Comparison of ENCODE assay signal across 8 mouse cellular contexts in the genomic region with DNA sequence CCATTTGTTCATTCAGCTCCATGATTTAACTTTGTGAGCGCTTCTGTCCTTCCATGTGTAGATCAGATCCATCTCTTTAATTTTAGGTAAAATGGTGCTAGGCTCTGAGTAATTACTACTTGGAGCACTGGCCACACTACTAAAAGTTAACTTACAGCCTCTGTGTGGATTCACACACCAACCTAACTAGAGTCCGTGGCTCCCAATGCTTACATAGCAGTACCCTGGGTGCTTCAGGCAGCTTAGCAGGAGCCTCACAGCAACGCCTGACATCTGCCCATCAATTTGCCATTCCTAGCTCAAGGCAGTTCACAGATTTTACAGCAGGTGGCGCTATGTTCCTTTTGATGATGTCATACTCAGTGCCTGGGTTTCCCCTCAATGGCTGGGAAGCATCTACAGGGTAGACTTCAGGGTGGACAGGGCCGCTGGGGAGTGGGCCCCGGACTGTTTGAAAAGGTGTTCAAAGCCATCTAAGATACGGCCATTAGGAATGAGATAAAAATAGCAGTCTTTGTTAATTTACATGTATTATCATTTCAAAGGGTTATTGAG.
DNase-seq lines count a peak whose midpoint lies in the region; ATAC-seq and TF ChIP-seq lines count a peak whose summit lies in the region.

No protein-coding gene starts in this region.

- no peaks in the 10 kb centered on the region for H3K27me3 ChIP-seq in forebrain, embryonic 16.5 days (replicated peaks; ENCODE audit: control insufficient read depth, insufficient read depth, low read length)
- H3K27me3 ChIP-seq in liver, adult 2 months (ENCODE audit: control insufficient read depth, insufficient read depth, low read length): no peaks in the 10 kb centered on the region

- no peaks in the 10 kb centered on the region for H3K4me1 ChIP-seq in forebrain, embryonic 16.5 days (replicated peaks; ENCODE audit: control insufficient read depth, insufficient read depth, low read length)
- H3K4me1 ChIP-seq in liver, adult 2 months (ENCODE audit: control insufficient read depth, insufficient read depth, low read length): no peaks in the 10 kb centered on the region

- H3K4me2 ChIP-seq in forebrain, embryonic 16.5 days (ENCODE audit: low read length): no peak overlapping the region

- no peaks in the 10 kb centered on the region for H3K9me3 ChIP-seq in forebrain, embryonic 16.5 days (ENCODE audit: control insufficient read depth, low read length)

- 38% methylated on average over 7 of the region's 7 CpGs for WGBS in forebrain, embryonic 16.5 days
- 46% methylated on average over 7 of the region's 7 CpGs for WGBS in liver, adult 2 months

- ATAC-seq in forebrain, embryonic 16.5 days: peak; percentile 75

- no peaks in the 10 kb centered on the region for H3K79me2 ChIP-seq in liver, adult 2 months (ENCODE audit: control insufficient read depth, insufficient read depth, low read length)

- no peak overlapping the region for H3K27ac ChIP-seq in forebrain, embryonic 16.5 days (ENCODE audit: low read length)
- H3K27ac ChIP-seq in liver, adult 2 months (replicated peaks; ENCODE audit: insufficient read depth, low read depth, low read length): no peak overlapping the region

- TF ChIP-seq POLR2A in liver, adult 2 months (IDR thresholded peaks at IDR 0.05; ENCODE audit: extremely low read depth, insufficient read depth, low read length): no peak

- peak; percentile 51 for TF ChIP-seq CTCF in liver, adult 2 months (IDR thresholded peaks at IDR 0.05; ENCODE audit: low read depth, low read length)

- H3K36me3 ChIP-seq in forebrain, embryonic 16.5 days (ENCODE audit: control insufficient read depth, insufficient read depth): no peaks in the 10 kb centered on the region
- no peaks in the 10 kb centered on the region for H3K36me3 ChIP-seq in liver, adult 2 months (ENCODE audit: control insufficient read depth, insufficient read depth, low read length)

- no peak overlapping the region for H3K9ac ChIP-seq in forebrain, embryonic 16.5 days (replicated peaks; ENCODE audit: low read depth, low read length)
- H3K9ac ChIP-seq in liver, adult 2 months (ENCODE audit: low read depth, low read length): no peak overlapping the region

- DNase-seq in right cerebral cortex, adult 18-20 months: peak; percentile 32
- no peak for DNase-seq in right cerebral cortex, postnatal 25 days
- DNase-seq in c-Kit-positive CD71-positive TER-119-negative erythroid progenitor cells, embryonic 14.5 days (ENCODE audit: low read depth): peak; percentile 20
- peak; percentile 38 for DNase-seq in kidney, adult 9 months
- no peak for DNase-seq in liver, adult 2 months (ENCODE audit: extremely low read depth, low read depth, low spot score)
- DNase-seq in retina, adult 2 months (ENCODE audit: low read depth, low spot score): peak; percentile 8
- no peak for DNase-seq in urinary bladder, postnatal 25 days (ENCODE audit: low spot score)

- no peak overlapping the region for H3K4me3 ChIP-seq in forebrain, embryonic 16.5 days (replicated peaks; ENCODE audit: low read length)
- no peak overlapping the region for H3K4me3 ChIP-seq in liver, adult 2 months (ENCODE audit: insufficient read depth, low read depth, low read length)

Comparison
In these comparisons a context has a peak if more than half of its experiments do, and no peak if none do; other contexts are left out.
1. DNase-seq: peak in right cerebral cortex, adult 18-20 months (single experiment), c-Kit-positive CD71-positive TER-119-negative erythroid progenitor cells, embryonic 14.5 days (single experiment), kidney, adult 9 months (single experiment) and retina, adult 2 months (single experiment); none in right cerebral cortex, postnatal 25 days (single experiment), liver, adult 2 months (single experiment) and urinary bladder, postnatal 25 days (single experiment).